Mouse (Mus musculus) kidney, postnatal 0 days (tissue): ENCODE results near the gene Arhgap42. TPM values are rescaled to one million over a fixed set of nuclear protein-coding genes. Genes with fewer than 3 reads are reported as not detected.

Experiments used
- ATAC-seq: fragments of 200-750 bp; cut with Nextera tagmentation; replicated peaks from 2 replicates; pipeline ENCODE4 v1.8.0; 2017; ENCODE audit warnings: low read depth, moderate number of reproducible peaks, moderate TSS enrichment, moderate library complexity; ENCODE audit not compliant: low FRiP score
- DNase-seq: peaks from one replicate; pipeline ENCODE4 v3.0.0-alpha.2; 2016; ENCODE audit warnings: low spot score
- H3K27ac ChIP-seq: fragments of 300-500 bp; sonication (generic); 2 replicates; pipeline ENCODE4 v1.5.1; 2014; ENCODE audit warnings: mild to moderate bottlenecking
- H3K27me3 ChIP-seq: fragments of 300-500 bp; sonication (generic); 2 replicates; pipeline ENCODE4 v1.6.1; 2014; ENCODE audit warnings: low read length, mixed read lengths; ENCODE audit not compliant: insufficient read depth
- H3K36me3 ChIP-seq: fragments of 300-500 bp; sonication (generic); 2 replicates; pipeline ENCODE4 v1.6.1; 2014; ENCODE audit warnings: low read length, mixed read lengths; ENCODE audit not compliant: insufficient read depth
- H3K4me1 ChIP-seq: fragments of 300-500 bp; sonication (generic); replicated peaks from 2 replicates; pipeline ENCODE4 v1.6.1; 2014; ENCODE audit warnings: antibody characterized with exemption, low read length, mixed read lengths; ENCODE audit not compliant: insufficient read depth
- H3K4me2 ChIP-seq: fragments of 300-500 bp; sonication (generic); 2 replicates; pipeline ENCODE4 v1.6.1; 2014; ENCODE audit warnings: mild to moderate bottlenecking, low read length, moderate library complexity, mixed read lengths
- H3K4me3 ChIP-seq: fragments of 300-500 bp; sonication (generic); replicated peaks from 2 replicates; pipeline ENCODE4 v1.5.1; 2014; ENCODE audit warnings: low read depth, low read length
- H3K9ac ChIP-seq: fragments of 300-500 bp; sonication (generic); 2 replicates; pipeline ENCODE4 v1.6.1; 2014; ENCODE audit warnings: low read depth, low read length
- H3K9me3 ChIP-seq: fragments of 300-500 bp; sonication (generic); replicated peaks from 2 replicates; pipeline ENCODE4 v1.6.1; 2016; ENCODE audit warnings: low read length, inconsistent platforms, mixed read lengths
- CTCF ChIP-seq: IDR thresholded peaks from 2 replicates; pipeline ENCODE4 v1.5.1; 2016; ENCODE audit warnings: antibody characterized with exemption, low read depth, mild to moderate bottlenecking, moderate library complexity
- WGBS: fragments of 180-500 bp; shearing (Covaris S2); extraction: QIAGEN DNeasy Blood & Tissue Kit; methylation state at CpG from one replicate; pipeline ENCODE4 v1.1.7; 2014; 5-methylcytosine and 5-hydroxymethylcytosine counted together
- polyA plus RNA-seq: library from polyadenylated mRNA; unstranded; fragments of >200 nt; fragmentation: Nextera tagmentation; extraction: Ambion mirVana; gene quantifications from 2 replicates; pipeline ENCODE4 v1.2.1, GENCODE M21; 2015

The Arhgap42 gene
- polyA plus RNA-seq, 1 experiment from 2014 or later = 30.8 TPM

GRCm38 (mm10) chr9:9142144-9142543 is 96.8 kb downstream of the Arhgap42 start:
- no peak overlapping the region for H3K4me3 ChIP-seq
- no peak for TF ChIP-seq CTCF
- H3K27me3 ChIP-seq = no peaks in the 10 kb centered on the region
- DNase-seq = no peak
- no peak overlapping the region for H3K27ac ChIP-seq
- H3K9ac ChIP-seq = no peak overlapping the region
- 72% methylated on average over 1 of the region's 1 CpGs for WGBS
- H3K4me2 ChIP-seq = no peak overlapping the region
- no peak for ATAC-seq
- no peaks in the 10 kb centered on the region for H3K4me1 ChIP-seq
- no peaks in the 10 kb centered on the region for H3K36me3 ChIP-seq
- no peaks in the 10 kb centered on the region for H3K9me3 ChIP-seq

- H3K27me3 ChIP-seq = no peaks in the 10 kb centered on the region
- ATAC-seq (no peak), DNase-seq (no peak)
- H3K4me3 ChIP-seq = no peak overlapping the region
- H3K4me1 ChIP-seq = peaks cover 7% of the 10 kb centered on the region
- no peak for TF ChIP-seq CTCF
- WGBS = 86% methylated on average over 4 of the region's 4 CpGs
- no peaks in the 10 kb centered on the region for H3K36me3 ChIP-seq
- H3K9ac ChIP-seq = no peak overlapping the region
- H3K9me3 ChIP-seq = no peaks in the 10 kb centered on the region
- H3K27ac ChIP-seq = no peak overlapping the region
- no peak overlapping the region for H3K4me2 ChIP-seq
Measured at GRCm38 (mm10) chr9:9128996-9129694, 109.8 kb downstream of the Arhgap42 start.

- TF ChIP-seq CTCF = no peak
- Histone ChIP-seq H3K4me3 (no peak overlapping the region), H3K9me3 (no peaks in the 10 kb centered on the region), H3K27me3 (no peaks in the 10 kb centered on the region), H3K4me1 (peaks cover 7% of the 10 kb centered on the region), H3K4me2 (no peak overlapping the region), H3K36me3 (no peaks in the 10 kb centered on the region), H3K9ac (no peak overlapping the region), H3K27ac (no peak overlapping the region)
- ATAC-seq (0 out of 2 replicates have a peak, but pooled peaks have one; percentile 33), DNase-seq (peak; percentile 44)
- WGBS = 31% methylated on average over 4 of the region's 4 CpGs
Measured at GRCm38 (mm10) chr9:9127041-9127755, 111.7 kb downstream of the Arhgap42 start.

- no peaks in the 10 kb centered on the region for H3K27me3 ChIP-seq
- TF ChIP-seq CTCF = no peak
- H3K4me1 ChIP-seq = peaks cover 7% of the 10 kb centered on the region
- WGBS = 52% methylated on average over 2 of the region's 2 CpGs
- DNase-seq = peak; percentile 62
- no peaks in the 10 kb centered on the region for H3K36me3 ChIP-seq
- H3K27ac ChIP-seq = no peak overlapping the region
- H3K9ac ChIP-seq = no peak overlapping the region
- no peak overlapping the region for H3K4me2 ChIP-seq
- no peak for ATAC-seq
- no peak overlapping the region for H3K4me3 ChIP-seq
- H3K9me3 ChIP-seq = no peaks in the 10 kb centered on the region
Measured at GRCm38 (mm10) chr9:9124156-9124555, 114.7 kb downstream of the Arhgap42 start.

GRCm38 (mm10) chr9:9114266-9114665 is 124.6 kb downstream of the Arhgap42 start:
- ATAC-seq (no peak), DNase-seq (no peak)
- Histone ChIP-seq H3K9ac (no peak overlapping the region), H3K4me3 (no peak overlapping the region), H3K36me3 (no peaks in the 10 kb centered on the region), H3K27ac (no peak overlapping the region), H3K4me1 (no peaks in the 10 kb centered on the region), H3K4me2 (no peak overlapping the region), H3K9me3 (no peaks in the 10 kb centered on the region), H3K27me3 (no peaks in the 10 kb centered on the region)
- 82% methylated on average over 3 of the region's 3 CpGs for WGBS
- TF ChIP-seq CTCF = no peak

GRCm38 (mm10) chr9:9113847-9114246 is 125.1 kb downstream of the Arhgap42 start:
- no peak overlapping the region for H3K9ac ChIP-seq
- DNase-seq = no peak
- H3K27ac ChIP-seq = no peak overlapping the region
- no peak for TF ChIP-seq CTCF
- H3K4me2 ChIP-seq = no peak overlapping the region
- H3K27me3 ChIP-seq = no peaks in the 10 kb centered on the region
- no peak overlapping the region for H3K4me3 ChIP-seq
- no peaks in the 10 kb centered on the region for H3K4me1 ChIP-seq
- 70% methylated on average over 1 of the region's 1 CpGs for WGBS
- H3K36me3 ChIP-seq = no peaks in the 10 kb centered on the region
- ATAC-seq = no peak
- H3K9me3 ChIP-seq = no peaks in the 10 kb centered on the region
